Mouse (Mus musculus) lung, postnatal 0 days (tissue): Measurements from ENCODE around the gene Mroh2a. TPM values are rescaled to one million over a fixed set of nuclear protein-coding genes. Genes with fewer than 3 reads are reported as not detected.
"Not testable (repeated sequence)": the region's sequence is repeated elsewhere in the genome, so short reads cannot be mapped to it uniquely, and the experiment has no call there.

ENCODE experiments used
- ATAC-seq: fragments of 200-750 bp; cut with Nextera tagmentation; 2 replicates; pipeline ENCODE4 v1.8.0; 2017; ENCODE audit warnings: moderate library complexity
- DNase-seq: peaks from one replicate; pipeline ENCODE4 v3.0.0-alpha.2; 2016; ENCODE audit warnings: low spot score
- H3K27ac ChIP-seq: fragments of 300-500 bp; sonication (generic); 2 replicates; pipeline ENCODE4 v1.5.1; 2014; ENCODE audit warnings: antibody characterized with exemption, mild to moderate bottlenecking, low read length, mixed read lengths
- H3K27me3 ChIP-seq: fragments of 300-500 bp; sonication (generic); replicated peaks from 2 replicates; pipeline ENCODE4 v1.6.1; 2014; ENCODE audit warnings: low read length, mixed read lengths; ENCODE audit not compliant: insufficient read depth
- H3K36me3 ChIP-seq: fragments of 300-500 bp; sonication (generic); 2 replicates; pipeline ENCODE4 v1.6.1; 2014; ENCODE audit warnings: low read length, mixed read lengths; ENCODE audit not compliant: insufficient read depth
- H3K4me1 ChIP-seq: fragments of 300-500 bp; sonication (generic); 2 replicates; pipeline ENCODE4 v1.6.1; 2014; ENCODE audit warnings: antibody characterized with exemption, low read depth, low read length, mixed read lengths; ENCODE audit not compliant: insufficient read depth
- H3K4me2 ChIP-seq: fragments of 300-500 bp; sonication (generic); replicated peaks from 2 replicates; pipeline ENCODE4 v1.6.1; 2014; ENCODE audit warnings: low read depth, mild to moderate bottlenecking, low read length, moderate library complexity, mixed read lengths
- H3K4me3 ChIP-seq: fragments of 300-500 bp; sonication (generic); 2 replicates; pipeline ENCODE4 v1.5.1; 2014; ENCODE audit warnings: low read depth, low read length
- H3K9ac ChIP-seq: fragments of 300-500 bp; sonication (generic); replicated peaks from 2 replicates; pipeline ENCODE4 v1.6.1; 2014; ENCODE audit warnings: low read depth, mild to moderate bottlenecking
- H3K9me3 ChIP-seq: fragments of 300-500 bp; sonication (generic); 2 replicates; pipeline ENCODE4 v1.6.1; 2016; ENCODE audit warnings: low read length, mixed read lengths
- CTCF ChIP-seq: IDR thresholded peaks from 2 replicates; pipeline ENCODE4 v1.5.1; 2016; ENCODE audit warnings: antibody characterized with exemption, mild to moderate bottlenecking
- EP300 ChIP-seq: IDR thresholded peaks from 2 replicates; pipeline ENCODE4 v1.6.1; 2016; ENCODE audit warnings: antibody characterized with exemption, mild to moderate bottlenecking, control low read depth
- WGBS: fragments of 180-500 bp; shearing (Covaris S2); extraction: QIAGEN DNeasy Blood & Tissue Kit; methylation state at CpG from one replicate; pipeline ENCODE4 v1.1.7; 2014; 5-methylcytosine and 5-hydroxymethylcytosine counted together
- polyA plus RNA-seq: library from polyadenylated mRNA; unstranded; fragments of >200 nt; fragmentation: Nextera tagmentation; extraction: Ambion mirVana; gene quantifications from 2 replicates; pipeline ENCODE4 v1.2.1, GENCODE M21; 2015

Mroh2a gene
- polyA plus RNA-seq, 1 experiment from 2014 or later = 0.43 TPM

DNA sequence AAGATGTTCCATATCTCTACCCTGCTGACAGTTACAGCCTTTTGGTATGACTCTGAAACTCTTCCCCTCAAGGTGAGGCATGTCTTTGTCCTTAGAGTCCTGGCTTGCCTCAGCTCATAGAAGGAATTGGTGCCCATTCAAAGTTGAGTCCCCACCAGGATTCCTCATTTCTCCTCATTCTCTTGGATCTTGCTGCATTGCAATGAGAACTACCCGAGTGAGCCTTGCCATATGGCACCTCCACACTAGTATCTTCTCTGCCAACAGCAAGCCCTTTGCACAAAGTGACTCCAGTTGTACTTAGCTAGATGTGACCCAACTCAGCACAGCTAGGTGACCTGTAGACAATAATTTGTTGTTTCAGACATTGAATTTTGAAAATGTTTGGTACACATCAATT is 3.2 kb upstream of the Mroh2a start:
- DNase-seq (no peak), ATAC-seq (no peak)
- H3K9ac ChIP-seq = no peak overlapping the region
- H3K27me3 ChIP-seq = no peaks in the 10 kb centered on the region
- H3K36me3 ChIP-seq = no peaks in the 10 kb centered on the region
- 43% methylated on average over 1 of the region's 1 CpGs for WGBS
- no peak for TF ChIP-seq EP300
- TF ChIP-seq CTCF = no peak
- H3K4me1 ChIP-seq = no peaks in the 10 kb centered on the region
- H3K4me2 ChIP-seq = no peak overlapping the region
- H3K27ac ChIP-seq = no peak overlapping the region
- H3K9me3 ChIP-seq = peaks cover 22% of the 10 kb centered on the region
- H3K4me3 ChIP-seq = no peak overlapping the region

DNA sequence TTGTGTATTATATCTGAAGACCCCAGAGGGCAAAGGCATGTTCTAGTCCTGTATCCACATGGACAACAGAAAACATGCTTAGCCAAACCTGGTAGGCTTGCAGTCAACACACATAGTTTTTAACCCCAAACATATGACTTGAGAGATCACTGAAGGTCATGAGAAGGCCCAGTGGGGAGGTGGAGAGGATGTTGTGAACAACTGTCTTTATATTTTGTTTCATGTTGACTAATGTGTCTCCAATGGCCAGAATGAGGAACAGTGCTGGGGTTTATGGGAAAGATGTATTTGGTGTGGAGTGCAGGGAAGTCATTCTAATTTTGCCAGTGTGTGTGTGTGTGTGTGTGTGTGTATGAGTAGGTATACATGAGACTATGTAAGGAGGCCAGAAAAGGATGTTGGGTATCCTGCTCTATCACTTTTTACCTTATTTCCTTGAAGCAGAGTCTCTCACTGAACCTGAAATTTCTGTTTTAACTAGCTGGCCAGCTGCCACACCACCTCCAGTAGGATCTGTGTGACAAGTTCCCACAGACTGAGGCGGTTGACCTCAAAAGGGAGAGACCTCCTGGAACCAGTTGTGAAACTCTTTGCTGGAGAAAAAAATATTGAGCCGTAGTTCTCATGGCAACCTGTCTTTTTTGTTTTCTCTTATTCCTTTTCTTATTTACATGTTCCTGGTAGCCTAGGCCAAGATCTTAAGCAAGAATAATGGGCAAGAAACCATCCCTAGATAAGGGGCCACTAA is 2.6 kb upstream of the Mroh2a start:
- Histone ChIP-seq H3K27ac (no peak overlapping the region), H3K36me3 (no peaks in the 10 kb centered on the region), H3K4me1 (no peaks in the 10 kb centered on the region), H3K9ac (no peak overlapping the region), H3K27me3 (no peaks in the 10 kb centered on the region), H3K4me2 (no peak overlapping the region), H3K9me3 (peaks cover 28% of the 10 kb centered on the region), H3K4me3 (no peak overlapping the region)
- WGBS = 58% methylated on average over 2 of the region's 2 CpGs
- DNase-seq (no peak), ATAC-seq (no peak)
- no peak for TF ChIP-seq CTCF
- TF ChIP-seq EP300 = no peak

DNA sequence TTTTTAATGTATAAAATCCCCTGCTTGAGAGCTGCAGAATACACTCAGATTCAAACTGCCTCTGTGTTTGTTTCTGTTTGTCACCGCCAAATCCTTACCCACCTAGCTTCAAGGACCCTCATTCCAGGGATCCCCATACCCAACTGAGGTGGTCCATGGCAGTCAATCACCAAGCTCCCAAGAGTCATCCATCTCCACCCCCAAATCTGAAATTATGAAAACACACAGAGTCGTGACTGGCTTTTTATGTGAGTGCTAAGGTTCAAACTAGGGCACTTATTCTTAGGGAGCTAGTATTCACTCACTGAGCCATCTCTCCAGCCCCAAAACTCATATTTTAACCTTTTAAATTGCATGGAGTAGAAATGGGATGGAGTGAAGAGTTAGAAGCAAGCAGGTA is 1.5 kb upstream of the Mroh2a start:
- H3K4me2 ChIP-seq, H3K9ac ChIP-seq, H3K4me1 ChIP-seq, H3K27me3 ChIP-seq, H3K27ac ChIP-seq, ATAC-seq, H3K4me3 ChIP-seq, DNase-seq, H3K36me3 ChIP-seq: not testable (repeated sequence)
- 28% methylated on average over 2 of the region's 2 CpGs for WGBS
- H3K9me3 ChIP-seq = peaks cover 36% of the 10 kb centered on the region

DNA sequence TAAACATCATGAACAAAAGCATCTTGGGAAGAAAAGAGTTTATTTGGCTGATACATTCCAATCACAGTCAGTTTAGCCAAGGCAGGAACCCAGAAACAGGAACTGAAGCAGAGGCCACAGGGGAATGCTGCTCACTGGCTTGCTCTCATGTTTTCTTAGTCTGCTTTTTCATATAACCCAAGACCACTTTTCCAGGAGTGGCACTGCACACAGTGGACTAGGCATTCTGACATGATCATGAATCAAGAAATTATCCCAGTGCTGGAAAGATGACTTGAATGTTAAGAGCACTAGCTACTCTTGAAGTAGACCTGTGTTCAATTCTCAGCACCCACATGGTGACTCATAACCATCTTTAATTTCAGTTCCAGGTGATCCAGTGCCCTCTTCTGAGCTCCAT is 1.0 kb upstream of the Mroh2a start:
- Histone ChIP-seq H3K4me1 (no peaks in the 10 kb centered on the region), H3K4me2 (no peak overlapping the region), H3K27me3 (no peaks in the 10 kb centered on the region), H3K9ac (no peak overlapping the region), H3K9me3 (peaks cover 41% of the 10 kb centered on the region), H3K4me3 (no peak overlapping the region), H3K36me3 (no peaks in the 10 kb centered on the region), H3K27ac (no peak overlapping the region)
- ATAC-seq (no peak), DNase-seq (no peak)
- TF ChIP-seq EP300 (no peak), CTCF (no peak)

DNA sequence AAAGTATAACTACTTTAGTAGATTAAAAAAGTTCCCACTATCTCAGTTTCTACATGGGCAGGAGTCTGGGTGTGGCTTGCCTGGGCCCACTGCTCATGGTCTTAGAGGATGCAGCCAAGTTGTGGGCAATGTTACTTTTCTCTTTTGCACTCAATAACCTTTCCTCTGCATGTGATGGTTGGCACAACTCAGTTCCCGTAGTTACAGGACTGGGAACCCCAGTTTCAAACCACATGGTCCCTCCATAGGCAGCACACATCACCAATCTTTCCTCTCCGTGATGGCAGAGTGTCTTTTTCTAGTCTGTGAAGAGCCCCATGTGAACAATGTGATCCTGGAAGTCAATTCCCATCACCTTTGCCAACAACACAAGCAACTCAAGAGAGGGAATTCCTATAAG is 696 bp downstream of the Mroh2a start:
- H3K36me3 ChIP-seq = no peaks in the 10 kb centered on the region
- H3K4me3 ChIP-seq = no peak overlapping the region
- no peak overlapping the region for H3K9ac ChIP-seq
- WGBS = 47% methylated on average over 2 of the region's 2 CpGs
- H3K9me3 ChIP-seq = peaks cover 55% of the 10 kb centered on the region
- DNase-seq = no peak
- TF ChIP-seq CTCF (no peak), EP300 (no peak)
- H3K27ac ChIP-seq = no peak overlapping the region
- H3K4me1 ChIP-seq = no peaks in the 10 kb centered on the region
- no peak overlapping the region for H3K4me2 ChIP-seq
- no peak for ATAC-seq
- H3K27me3 ChIP-seq = no peaks in the 10 kb centered on the region

DNA sequence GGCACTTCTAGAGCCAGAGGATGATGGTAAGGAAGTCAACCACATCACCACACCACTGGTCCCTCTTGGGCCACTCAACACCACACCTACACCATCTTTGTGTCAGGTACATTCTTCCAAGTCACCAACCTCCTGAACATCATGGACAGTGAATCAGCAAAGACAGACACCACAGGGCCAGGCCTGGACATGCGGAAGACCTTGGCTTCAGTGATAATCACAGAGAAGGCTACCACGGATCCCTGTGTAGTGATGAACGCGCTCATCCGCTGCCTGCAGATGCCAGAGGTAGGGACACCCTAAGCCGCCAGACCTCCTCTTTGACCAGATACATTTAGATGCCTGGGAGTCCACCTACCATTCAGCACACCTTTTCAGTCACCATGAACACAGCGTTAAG is 1.3 kb downstream of the Mroh2a start:
- no peak for DNase-seq
- Histone ChIP-seq H3K4me1 (no peaks in the 10 kb centered on the region), H3K4me3 (no peak overlapping the region), H3K27me3 (no peaks in the 10 kb centered on the region), H3K4me2 (no peak overlapping the region), H3K9me3 (peaks cover 60% of the 10 kb centered on the region), H3K36me3 (no peaks in the 10 kb centered on the region), H3K9ac (no peak overlapping the region), H3K27ac (no peak overlapping the region)
- no peak for ATAC-seq
- TF ChIP-seq EP300 = no peak
- 70% methylated on average over 7 of the region's 7 CpGs for WGBS

DNA sequence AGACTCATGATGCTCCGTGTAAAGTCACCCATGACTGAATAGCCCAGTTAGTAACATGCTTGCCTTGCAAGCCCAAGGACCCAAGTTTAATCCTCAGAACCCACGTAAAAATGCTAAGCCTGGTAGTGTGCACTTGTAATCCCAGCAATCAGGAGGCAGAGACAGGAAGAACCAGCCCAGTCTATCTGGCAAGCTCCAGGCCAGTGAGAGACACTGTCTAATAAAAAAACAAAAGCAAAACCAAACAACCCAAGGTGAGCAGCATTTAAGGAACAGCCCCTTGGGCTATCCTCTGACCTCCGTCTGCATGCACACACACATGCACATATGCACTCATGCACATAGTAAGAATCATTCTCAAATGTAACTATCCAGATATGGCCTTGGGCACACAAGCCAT is 2.8 kb downstream of the Mroh2a start:
- no peaks in the 10 kb centered on the region for H3K36me3 ChIP-seq
- no peak overlapping the region for H3K4me2 ChIP-seq
- no peak overlapping the region for H3K27ac ChIP-seq
- H3K4me1 ChIP-seq = no peaks in the 10 kb centered on the region
- H3K9ac ChIP-seq = no peak overlapping the region
- WGBS = 72% methylated on average over 3 of the region's 3 CpGs
- DNase-seq (no peak), ATAC-seq (no peak)
- H3K27me3 ChIP-seq = no peaks in the 10 kb centered on the region
- peaks cover 66% of the 10 kb centered on the region for H3K9me3 ChIP-seq
- no peak overlapping the region for H3K4me3 ChIP-seq
- TF ChIP-seq EP300 (no peak), CTCF (no peak)
